24 mouse cellular contexts compared by ENCODE assay signal in genomic region chr14:79226056-79226455, GRCm38 (mm10). TPM values are rescaled to one million over a fixed set of nuclear protein-coding genes. Genes with fewer than 3 reads are reported as not detected.
DNase-seq lines count a peak whose midpoint lies in the region; ATAC-seq and TF ChIP-seq lines count a peak whose summit lies in the region.
"Had no signal": no experiment of that assay in that cellular context is flagged by ENCODE, and none has a peak within 500 bp of the region (broad histone marks: within the 10 kb centered on the region; RNA-seq: fewer than 3 reads in every experiment).

No protein-coding gene starts in this region.

- H3K9ac ChIP-seq in heart, embryonic 13.5 days, result peak overlapping the region; percentile 37; the same call in 1 of the 2 replicates
- H3K9ac ChIP-seq in lung, embryonic 14.5 days, result no peak overlapping the region
- H3K9ac ChIP-seq: liver, postnatal 0 days had no signal

- TF ChIP-seq CTCF in lung, embryonic 14.5 days (IDR thresholded peaks at IDR 0.05; ENCODE audit: low read depth), result no peak
- no peak for TF ChIP-seq CTCF in lung, adult 2 months (IDR thresholded peaks at IDR 0.05; ENCODE audit: insufficient read depth, low read length)

- peak overlapping the region; percentile 10; the same call in 1 of the 2 replicates for H3K27ac ChIP-seq in heart, embryonic 13.5 days (replicated peaks)
- H3K27ac ChIP-seq in lung, embryonic 14.5 days (ENCODE audit: low read depth), result no peak overlapping the region
- H3K27ac ChIP-seq in embryonic facial prominence, embryonic 10.5 days (replicated peaks), result 0 out of 2 replicates have a peak overlapping the region, but pooled peaks have one; percentile 11
- H3K27ac ChIP-seq: hindbrain, embryonic 10.5 days; hindbrain, postnatal 0 days; limb, embryonic 10.5 days had no signal

- H3K4me3 ChIP-seq in heart, embryonic 13.5 days, result no peak overlapping the region
- H3K4me3 ChIP-seq in lung, embryonic 14.5 days (ENCODE audit: low read depth, low read length), result no peak overlapping the region
- H3K4me3 ChIP-seq in lung, adult 2 months (replicated peaks; ENCODE audit: extremely low read depth, low read depth, low read length), result no peak overlapping the region
- no peak overlapping the region for H3K4me3 ChIP-seq in embryonic facial prominence, embryonic 10.5 days
- H3K4me3 ChIP-seq: hindbrain, embryonic 10.5 days; limb, embryonic 10.5 days had no signal

- no peak for DNase-seq in heart, postnatal 4 days
- peak; percentile 55 for DNase-seq in lung, embryonic 14.5 days
- DNase-seq in lung, adult 2 months, result no peak
- peak; percentile 47 for DNase-seq in adipocyte (ENCODE audit: low spot score)
- DNase-seq in embryonic facial prominence, embryonic 10.5 days (ENCODE audit: low spot score), result no peak
- no peak for DNase-seq in spleen, postnatal 10 days (ENCODE audit: low spot score in 2 of 2)
- DNase-seq: adrenal gland, adult 8-10 months; cerebellum, adult 8-10 months; gastrocnemius, postnatal 36 days; kidney, adult 8-10 months; kidney, postnatal 14 days; liver, postnatal 0 days; right cerebral cortex, postnatal 14 days; thymus, postnatal 4 days had no signal

- peak overlapping the region; percentile 35 for H3K4me2 ChIP-seq in heart, embryonic 13.5 days
- H3K4me2 ChIP-seq in lung, embryonic 14.5 days, result no peak overlapping the region

- peaks cover 26% of the 10 kb centered on the region for H3K4me1 ChIP-seq in heart, embryonic 13.5 days
- H3K4me1 ChIP-seq in lung, embryonic 14.5 days (ENCODE audit: insufficient read depth), result 0 out of 2 replicates have a peak, but pooled peaks cover 9% of the 10 kb centered on the region
- no peaks in the 10 kb centered on the region; the same call in 1 of the 2 replicates for H3K4me1 ChIP-seq in lung, adult 2 months (ENCODE audit: control insufficient read depth, insufficient read depth, low read length)
- H3K4me1 ChIP-seq in embryonic facial prominence, embryonic 10.5 days, result peaks cover 25% of the 10 kb centered on the region
- H3K4me1 ChIP-seq: hindbrain, embryonic 10.5 days had no signal

- 35% methylated on average over 9 of the region's 9 CpGs for WGBS in heart, embryonic 13.5 days
- 39% methylated on average over 9 of the region's 9 CpGs for WGBS in lung, embryonic 14.5 days
- WGBS in lung, adult 2 months, result 60% methylated on average over 9 of the region's 9 CpGs
- 85% methylated on average over 9 of the region's 9 CpGs for WGBS in embryonic facial prominence, embryonic 10.5 days

- H3K9me3 ChIP-seq in heart, embryonic 13.5 days, result no peaks in the 10 kb centered on the region
- no peaks in the 10 kb centered on the region for H3K9me3 ChIP-seq in lung, embryonic 14.5 days (ENCODE audit: low read depth, low read length)
- no peaks in the 10 kb centered on the region for H3K9me3 ChIP-seq in embryonic facial prominence, embryonic 10.5 days
- H3K9me3 ChIP-seq: hindbrain, embryonic 10.5 days; limb, embryonic 10.5 days had no signal

- no peak for ATAC-seq in heart, embryonic 13.5 days (ENCODE audit: extremely low read depth, insufficient number of reproducible peaks, low FRiP score, low TSS enrichment)
- ATAC-seq in lung, embryonic 14.5 days (ENCODE audit: insufficient read depth), result peak; percentile 43; the same call in 1 of the 2 replicates
- ATAC-seq: forebrain, embryonic 14.5 days; hindbrain, postnatal 0 days; liver, postnatal 0 days; midbrain, embryonic 16.5 days had no signal

- no peaks in the 10 kb centered on the region for H3K36me3 ChIP-seq in heart, embryonic 13.5 days
- no peaks in the 10 kb centered on the region for H3K36me3 ChIP-seq in lung, embryonic 14.5 days (ENCODE audit: insufficient read depth)
- H3K36me3 ChIP-seq in embryonic facial prominence, embryonic 10.5 days (replicated peaks), result no peaks in the 10 kb centered on the region
- H3K36me3 ChIP-seq: hindbrain, embryonic 10.5 days; limb, embryonic 10.5 days had no signal

- peaks cover 68% of the 10 kb centered on the region for H3K27me3 ChIP-seq in heart, embryonic 13.5 days (replicated peaks)
- H3K27me3 ChIP-seq in lung, embryonic 14.5 days (ENCODE audit: insufficient read depth, low read length), result no peaks in the 10 kb centered on the region
- H3K27me3 ChIP-seq in embryonic facial prominence, embryonic 10.5 days (replicated peaks; ENCODE audit: low read depth, poor library complexity, severe bottlenecking), result no peaks in the 10 kb centered on the region

- TF ChIP-seq POLR2A in lung, adult 2 months (IDR thresholded peaks at IDR 0.05; ENCODE audit: borderline replicate concordance, extremely low read depth, low read depth, low read length), result no peak

RNA-seq across cellular contexts. Expression of gene Zfp957, which starts 21.1 kb away (rescaled TPM):
- polyA plus RNA-seq in heart, embryonic 13.5 days (2015; fragmentation: Nextera tagmentation; extraction: Ambion mirVana), result not detected in 2 replicates
- not detected for total RNA-seq in heart, postnatal 4 days (2021)
- not detected in 2 replicates for polyA plus RNA-seq in lung, embryonic 14.5 days (2014; fragmentation: Nextera tagmentation; extraction: Ambion mirVana)
- polyA plus RNA-seq in lung, adult 2 months (2012; rRNA removed), result not detected in 2 replicates
- not detected in 2 replicates for polyA plus RNA-seq in embryonic facial prominence, embryonic 10.5 days (2016; fragmentation: Nextera tagmentation; extraction: Ambion mirVana)
- total RNA-seq: gastrocnemius, postnatal 36 days; hindbrain, postnatal 0 days; left cerebral cortex, adult 8-10 months; liver, adult 2 months; neutrophil, adult 5-6 weeks had no signal
- polyA plus RNA-seq: forebrain, embryonic 14.5 days; hindbrain, embryonic 10.5 days; hindbrain, postnatal 0 days; limb, embryonic 10.5 days; liver, adult 2 months; liver, postnatal 0 days; midbrain, embryonic 16.5 days; spleen, adult 2 months had no signal

Comparison
In these comparisons a context has a peak if more than half of its experiments do, and no peak if none do; other contexts are left out.
1. DNase-seq: peak in lung, embryonic 14.5 days (single experiment) and adipocyte (single experiment); none in heart, postnatal 4 days (single experiment), lung, adult 2 months (single experiment), embryonic facial prominence, embryonic 10.5 days (single experiment) and spleen, postnatal 10 days (0 of 2).